Mouse (Mus musculus) forebrain, embryonic 10.5 days (tissue): ENCODE measurements at regions not wholly inside any gene's neighbourhood (a gene's known extent, or its start where the extent isn't known, plus 50 kb on each side); places are given as distances from the start of the nearest gene placed in this dataset.

Experiments
- DNase-seq: peaks from one replicate; pipeline ENCODE4 v3.0.0-alpha.2; 2017; ENCODE audit warnings: low spot score; ENCODE audit errors: extremely low spot score
- H3K27ac ChIP-seq: fragments of 300-500 bp; sonication (generic); 2 replicates; pipeline ENCODE4 v1.5.1; 2016; ENCODE audit warnings: mild to moderate bottlenecking
- H3K27me3 ChIP-seq: fragments of 300-500 bp; sonication (generic); 2 replicates; pipeline ENCODE4 v1.6.1; 2016; ENCODE audit warnings: mild to moderate bottlenecking; ENCODE audit not compliant: poor library complexity, severe bottlenecking
- H3K36me3 ChIP-seq: fragments of 300-500 bp; sonication (generic); replicated peaks from 2 replicates; pipeline ENCODE4 v1.6.1; 2016; ENCODE audit warnings: mild to moderate bottlenecking, moderate library complexity
- H3K4me1 ChIP-seq: fragments of 300-500 bp; sonication (generic); 2 replicates; pipeline ENCODE4 v1.6.1; 2016
- H3K4me3 ChIP-seq: fragments of 300-500 bp; sonication (generic); 2 replicates; pipeline ENCODE4 v1.5.1; 2016; ENCODE audit warnings: mild to moderate bottlenecking, moderate library complexity
- H3K9me3 ChIP-seq: fragments of 300-500 bp; sonication (generic); 2 replicates; pipeline ENCODE4 v1.6.1; 2016; ENCODE audit warnings: mild to moderate bottlenecking, moderate library complexity
- WGBS: fragments of 180-500 bp; shearing (Covaris S2); methylation state at CpG from one replicate; pipeline ENCODE4 v1.1.7; 2016; 5-methylcytosine and 5-hydroxymethylcytosine counted together

- Histone ChIP-seq H3K4me3 (no peak overlapping the region), H3K36me3 (peaks cover 34% of the 10 kb centered on the region), H3K9me3 (no peaks in the 10 kb centered on the region), H3K27ac (peak overlapping the region; percentile 58), H3K27me3 (peaks cover 78% of the 10 kb centered on the region), H3K4me1 (peaks cover 43% of the 10 kb centered on the region)
- peak; percentile 55 for DNase-seq
- WGBS, result 23% methylated on average over 9 of the region's 9 CpGs
These were observed 630.5 kb downstream of the Nedd1 start for GRCm38 (mm10) chr10:92091480-92092395.

GRCm38 (mm10) chr10:92082111-92082510 is 640.1 kb downstream of the Nedd1 start:
- Histone ChIP-seq H3K27me3 (peaks cover 72% of the 10 kb centered on the region), H3K4me1 (peaks cover 60% of the 10 kb centered on the region), H3K9me3 (no peaks in the 10 kb centered on the region), H3K36me3 (peaks cover 56% of the 10 kb centered on the region), H3K27ac (no peak overlapping the region), H3K4me3 (no peak overlapping the region)
- WGBS, result 82% methylated on average over 4 of the region's 4 CpGs
- DNase-seq, result no peak

- H3K9me3 ChIP-seq, result no peaks in the 10 kb centered on the region
- peaks cover 67% of the 10 kb centered on the region for H3K27me3 ChIP-seq
- H3K4me3 ChIP-seq, result no peak overlapping the region
- 16% methylated on average over 1 of the region's 1 CpGs for WGBS
- peaks cover 49% of the 10 kb centered on the region for H3K36me3 ChIP-seq
- DNase-seq, result no peak
- peak overlapping the region; percentile 33; the same call in 1 of the 2 replicates for H3K27ac ChIP-seq
- peaks cover 69% of the 10 kb centered on the region for H3K4me1 ChIP-seq
These were observed 641.0 kb downstream of the Nedd1 start for GRCm38 (mm10) chr10:92081199-92081598.

- Histone ChIP-seq H3K36me3 (peaks cover 34% of the 10 kb centered on the region), H3K4me3 (no peak overlapping the region), H3K9me3 (no peaks in the 10 kb centered on the region), H3K27me3 (peaks cover 54% of the 10 kb centered on the region), H3K4me1 (peaks cover 87% of the 10 kb centered on the region), H3K27ac (0 out of 2 replicates have a peak overlapping the region, but pooled peaks have one; percentile 21)
- WGBS, result 16% methylated on average over 4 of the region's 4 CpGs
- DNase-seq, result no peak
These were observed 642.8 kb downstream of the Nedd1 start for GRCm38 (mm10) chr10:92079421-92079820.

- H3K9me3 ChIP-seq, result no peaks in the 10 kb centered on the region
- 80% methylated on average over 3 of the region's 3 CpGs for WGBS
- no peak for DNase-seq
- peaks cover 33% of the 10 kb centered on the region for H3K27me3 ChIP-seq
- H3K4me3 ChIP-seq, result no peak overlapping the region
- 0 out of 2 replicates have a peak overlapping the region, but pooled peaks have one; percentile 26 for H3K27ac ChIP-seq
- peaks cover 17% of the 10 kb centered on the region for H3K36me3 ChIP-seq
- peaks cover 93% of the 10 kb centered on the region for H3K4me1 ChIP-seq
These were observed 644.9 kb downstream of the Nedd1 start for GRCm38 (mm10) chr10:92077291-92077690.

- Histone ChIP-seq H3K27ac (peak overlapping the region; percentile 26; the same call in 1 of the 2 replicates), H3K27me3 (peaks cover 28% of the 10 kb centered on the region), H3K4me3 (no peak overlapping the region), H3K36me3 (peaks cover 17% of the 10 kb centered on the region), H3K9me3 (no peaks in the 10 kb centered on the region), H3K4me1 (peaks cover 88% of the 10 kb centered on the region)
- WGBS, result 28% methylated on average over 3 of the region's 3 CpGs
- no peak for DNase-seq
These were observed 645.5 kb downstream of the Nedd1 start for GRCm38 (mm10) chr10:92076754-92077153.

- Histone ChIP-seq H3K9me3 (no peaks in the 10 kb centered on the region), H3K4me3 (no peak overlapping the region), H3K27ac (peak overlapping the region; percentile 73), H3K36me3 (peaks cover 26% of the 10 kb centered on the region), H3K4me1 (peaks cover 78% of the 10 kb centered on the region), H3K27me3 (peaks cover 19% of the 10 kb centered on the region)
- no peak for DNase-seq
- WGBS, result 15% methylated on average over 8 of the region's 8 CpGs
These were observed 646.8 kb downstream of the Nedd1 start for GRCm38 (mm10) chr10:92075469-92075868.

GRCm38 (mm10) chr10:92074698-92075394 is 647.4 kb downstream of the Nedd1 start:
- peaks cover 15% of the 10 kb centered on the region for H3K27me3 ChIP-seq
- H3K4me1 ChIP-seq, result peaks cover 72% of the 10 kb centered on the region
- H3K9me3 ChIP-seq, result no peaks in the 10 kb centered on the region
- no peak for DNase-seq
- H3K36me3 ChIP-seq, result peaks cover 31% of the 10 kb centered on the region
- peak overlapping the region; percentile 73 for H3K27ac ChIP-seq
- 80% methylated on average over 11 of the region's 11 CpGs for WGBS
- H3K4me3 ChIP-seq, result no peak overlapping the region

- 35% methylated on average over 5 of the region's 5 CpGs for WGBS
- no peak for DNase-seq
- Histone ChIP-seq H3K36me3 (peaks cover 40% of the 10 kb centered on the region), H3K4me3 (no peak overlapping the region), H3K27ac (peak overlapping the region; percentile 73), H3K4me1 (peaks cover 62% of the 10 kb centered on the region), H3K9me3 (no peaks in the 10 kb centered on the region), H3K27me3 (peaks cover 15% of the 10 kb centered on the region)
These were observed 648.3 kb downstream of the Nedd1 start for GRCm38 (mm10) chr10:92073873-92074390.

- no peaks in the 10 kb centered on the region for H3K27me3 ChIP-seq
- DNase-seq, result no peak
These were observed 677.4 kb downstream of the Nedd1 start for GRCm38 (mm10) chr10:92044783-92045182.

GRCm38 (mm10) chr10:92036176-92036575 is 686.0 kb downstream of the Nedd1 start:
- H3K4me3 ChIP-seq, result no peak overlapping the region
- H3K4me1 ChIP-seq, result peaks cover 4% of the 10 kb centered on the region; the same call in 1 of the 2 replicates
- DNase-seq, result no peak
- H3K9me3 ChIP-seq, result no peaks in the 10 kb centered on the region
- H3K27me3 ChIP-seq, result no peaks in the 10 kb centered on the region
- H3K36me3 ChIP-seq, result no peaks in the 10 kb centered on the region
- no peak overlapping the region for H3K27ac ChIP-seq
- WGBS, result 57% methylated on average over 3 of the region's 3 CpGs

More at GRCm38 (mm10) chr10:92044783-92045182, 677.4 kb downstream of the Nedd1 start:
- Histone ChIP-seq H3K9me3 (no peaks in the 10 kb centered on the region), H3K4me1 (peaks cover 12% of the 10 kb centered on the region), H3K4me3 (no peak overlapping the region), H3K36me3 (no peaks in the 10 kb centered on the region), H3K27ac (no peak overlapping the region)

- no peak overlapping the region for H3K27ac ChIP-seq
- no peaks in the 10 kb centered on the region for H3K36me3 ChIP-seq
- DNase-seq, result no peak
- no peaks in the 10 kb centered on the region for H3K27me3 ChIP-seq
- H3K4me1 ChIP-seq, result no peaks in the 10 kb centered on the region
- no peaks in the 10 kb centered on the region for H3K9me3 ChIP-seq
- 84% methylated on average over 4 of the region's 4 CpGs for WGBS
- H3K4me3 ChIP-seq, result no peak overlapping the region
These were observed 692.0 kb downstream of the Nedd1 start for GRCm38 (mm10) chr10:92030221-92030620.
